Mouse (Mus musculus): ENCODE results near the gene Usp29. TPM values are rescaled to one million over a fixed set of nuclear protein-coding genes. Genes with fewer than 3 reads are reported as not detected.
"Not testable (repeated sequence)": the region's sequence is repeated elsewhere in the genome, so short reads cannot be mapped to it uniquely, and the experiment has no call there.

Usp29 gene
- total RNA-seq, 2 experiments from 2014 or later, result 0.56 to 1.5 TPM

- DNase-seq, result peak; percentile 48
Observed at GRCm38 (mm10) chr7:6765240-6765639, 34.9 kb downstream of the Usp29 start.

GRCm38 (mm10) chr7:6770286-6770685, 39.9 kb downstream of the Usp29 start:
- DNase-seq, result peak; percentile 33

GRCm38 (mm10) chr7:6773865-6774413, 43.6 kb downstream of the Usp29 start:
- not testable (repeated sequence) for DNase-seq

GRCm38 (mm10) chr7:6776314-6777059, 46.1 kb downstream of the Usp29 start:
- DNase-seq, result no peak

- no peak for DNase-seq
Observed at GRCm38 (mm10) chr7:6777107-6777506, 46.7 kb downstream of the Usp29 start.

- DNase-seq, result no peak
Observed at GRCm38 (mm10) chr7:6777689-6778088, 47.3 kb downstream of the Usp29 start.

GRCm38 (mm10) chr7:6779172-6779571, 48.8 kb downstream of the Usp29 start:
- DNase-seq, result no peak

- no peak for DNase-seq
Observed at GRCm38 (mm10) chr7:6781541-6781940, 51.2 kb downstream of the Usp29 start.

GRCm38 (mm10) chr7:6784340-6785073, 54.1 kb downstream of the Usp29 start:
- no peak for DNase-seq

- DNase-seq, result no peak
Observed at GRCm38 (mm10) chr7:6787000-6787399, 56.6 kb downstream of the Usp29 start.

GRCm38 (mm10) chr7:6788101-6788500, 57.7 kb downstream of the Usp29 start:
- DNase-seq, result no peak

- DNase-seq, result no peak
Observed at GRCm38 (mm10) chr7:6791286-6792065, 61.1 kb downstream of the Usp29 start.

- no peak for DNase-seq
Observed at GRCm38 (mm10) chr7:6793240-6793639, 62.9 kb downstream of the Usp29 start.

GRCm38 (mm10) chr7:6793811-6794210, 63.4 kb downstream of the Usp29 start:
- no peak for DNase-seq

GRCm38 (mm10) chr7:6797408-6797807, 67.0 kb downstream of the Usp29 start:
- DNase-seq, result no peak

- no peak for DNase-seq
Observed at GRCm38 (mm10) chr7:6799105-6799805, 68.9 kb downstream of the Usp29 start.

GRCm38 (mm10) chr7:6800586-6801441, 70.4 kb downstream of the Usp29 start:
- DNase-seq, result no peak

- DNase-seq, result no peak
Observed at GRCm38 (mm10) chr7:6801642-6802041, 71.3 kb downstream of the Usp29 start.

GRCm38 (mm10) chr7:6810556-6810955, 80.2 kb downstream of the Usp29 start:
- no peak for DNase-seq

- no peak for DNase-seq
Observed at GRCm38 (mm10) chr7:6814971-6815370, 84.6 kb downstream of the Usp29 start.

Data from gastrocnemius, postnatal 25 days (tissue).